Mouse (Mus musculus) myocyte (in vitro differentiated cells): Measurements from ENCODE around the gene Emid1.

Source experiments
- POLR2A ChIP-seq: IDR thresholded peaks from one replicate; pipeline ENCODE4 v1.6.1; 2011; ENCODE audit warnings: low read depth, mild to moderate bottlenecking, control low read depth, moderate library complexity; ENCODE audit not compliant: insufficient read length
- USF1 ChIP-seq: IDR thresholded peaks from one replicate; pipeline ENCODE4 v1.6.1; 2011; ENCODE audit warnings: low read depth, mild to moderate bottlenecking, control low read depth, moderate library complexity

GRCm38 (mm10) chr11:5135914-5136313 lies 16.1 kb downstream of the Emid1 start:
- TF ChIP-seq USF1 (no peak), POLR2A (no peak)
